14 mouse cellular contexts compared by ENCODE assay signal in the genomic region with DNA sequence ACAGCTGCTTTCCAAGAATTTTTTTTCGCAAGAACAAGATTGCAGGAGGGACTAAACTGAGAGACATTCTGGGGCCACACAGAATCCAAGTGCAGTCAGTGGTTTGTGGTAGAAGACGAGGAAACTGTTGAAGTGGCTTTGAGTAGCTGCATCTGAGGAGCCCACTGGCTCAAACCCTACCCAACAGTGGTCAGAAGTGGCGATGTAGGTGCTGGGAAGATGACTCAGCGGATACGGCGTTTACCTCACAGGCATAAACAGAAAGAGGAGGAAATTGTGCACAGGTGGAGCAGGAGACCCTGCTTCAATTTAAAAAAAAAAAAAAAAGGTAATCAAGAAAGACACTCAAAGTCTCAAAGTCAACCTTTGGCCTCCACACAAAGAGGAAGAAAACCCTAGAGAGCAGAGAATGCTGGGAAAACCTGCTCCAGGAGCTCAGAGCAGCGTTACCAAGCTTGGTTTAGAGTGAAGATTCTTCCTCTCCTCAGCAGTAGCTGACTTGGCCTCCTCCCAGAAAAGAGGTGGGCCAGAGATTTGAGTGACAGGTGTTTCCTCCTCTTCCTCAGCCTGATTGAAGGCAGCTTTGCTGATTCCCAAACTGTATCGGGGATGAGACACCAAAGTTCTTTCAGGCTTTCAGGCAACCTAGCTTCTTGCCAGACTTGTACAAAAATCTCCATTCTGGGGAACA. TPM values are rescaled to one million over a fixed set of nuclear protein-coding genes. Genes with fewer than 3 reads are reported as not detected.
DNase-seq lines count a peak whose midpoint lies in the region; ATAC-seq lines count a peak whose summit lies in the region.
"Had no signal": no experiment of that assay in that cellular context is flagged by ENCODE, and none has a peak within 500 bp of the region (broad histone marks: within the 10 kb centered on the region; RNA-seq: fewer than 3 reads in every experiment).

No protein-coding gene starts in this region.

- ATAC-seq in megakaryocyte-erythroid progenitor cell, adult 5-6 weeks (replicated peaks; ENCODE audit: low FRiP score, low TSS enrichment, poor library complexity, severe bottlenecking) = no peak
- ATAC-seq: hindbrain, postnatal 0 days; midbrain, embryonic 16.5 days had no signal

- H3K27me3 ChIP-seq in forebrain, embryonic 10.5 days (ENCODE audit: poor library complexity, severe bottlenecking) = no peaks in the 10 kb centered on the region
- H3K27me3 ChIP-seq: embryonic facial prominence, embryonic 15.5 days; heart, embryonic 12.5 days; limb, embryonic 13.5 days had no signal

- no peaks in the 10 kb centered on the region for H3K9me3 ChIP-seq in forebrain, embryonic 10.5 days
- H3K9me3 ChIP-seq: embryonic facial prominence, embryonic 15.5 days; heart, embryonic 12.5 days; limb, embryonic 13.5 days had no signal

- DNase-seq in lung, postnatal 36 days = peak; percentile 57
- DNase-seq in lung, postnatal 25 days (ENCODE audit: low spot score) = no peak
- DNase-seq in ZHBTc4 (ENCODE audit: low read depth, low spot score) (peak; percentile 26), liver (peak; percentile 36)
- peak; percentile 16 to 39 for DNase-seq in natural killer cell, adult 2 months (ENCODE audit: low spot score in 2 of 2)
- no peak for DNase-seq in forebrain, embryonic 10.5 days (ENCODE audit: extremely low spot score, low spot score)
- no peak for DNase-seq in cerebellum, postnatal 14 days
- DNase-seq: cerebellum, adult 11-12 months had no signal

- H3K4me3 ChIP-seq in forebrain, embryonic 10.5 days = no peak overlapping the region
- H3K4me3 ChIP-seq: embryonic facial prominence, embryonic 15.5 days; heart, embryonic 12.5 days; limb, embryonic 13.5 days had no signal

- WGBS in forebrain, embryonic 10.5 days = 88% methylated on average over 8 of the region's 8 CpGs

- H3K27ac ChIP-seq in forebrain, embryonic 10.5 days = no peak overlapping the region
- H3K27ac ChIP-seq: embryonic facial prominence, embryonic 15.5 days; hindbrain, postnatal 0 days; limb, embryonic 13.5 days had no signal

- peaks cover 39% of the 10 kb centered on the region for H3K4me1 ChIP-seq in forebrain, embryonic 10.5 days

- H3K36me3 ChIP-seq in forebrain, embryonic 10.5 days (replicated peaks) = no peaks in the 10 kb centered on the region

RNA-seq across cellular contexts. Expression of a gene that starts 4.5 kb away (rescaled TPM):
- 20.6 and 23.5 TPM in 2 replicates for polyA plus RNA-seq in forebrain, embryonic 10.5 days (2016; fragmentation: Nextera tagmentation; extraction: Ambion mirVana)
- total RNA-seq in megakaryocyte-erythroid progenitor cell, adult 5-6 weeks (2014; fragmentation: Nextera tagmentation) = 30.8 and 54.1 TPM in 2 replicates
- total RNA-seq in megakaryocyte-erythroid progenitor cell, adult 5-6 weeks (2017) = 29.4 and 43.8 TPM in 2 replicates

Comparison
In these comparisons a context has a peak if more than half of its experiments do, and no peak if none do; other contexts are left out.
1. DNase-seq: peak in lung, postnatal 36 days (single experiment), ZHBTc4 (single experiment), liver (single experiment) and natural killer cell, adult 2 months (2 of 2); none in lung, postnatal 25 days (single experiment), forebrain, embryonic 10.5 days (single experiment) and cerebellum, postnatal 14 days (0 of 2).